Mouse (Mus musculus) liver, embryonic 14.5 days (tissue): Measurements from ENCODE around the gene Prkab2.

Experiments used
- CTCF ChIP-seq: IDR thresholded peaks from 2 replicates; pipeline ENCODE4 v1.5.1; 2016; ENCODE audit warnings: antibody characterized with exemption, low read depth, control low read depth
- EP300 ChIP-seq: IDR thresholded peaks from 2 replicates; pipeline ENCODE4 v1.6.1; 2016; ENCODE audit warnings: antibody characterized with exemption, low read depth

- TF ChIP-seq CTCF (no peak), EP300 (no peak)
These were observed 33.4 kb upstream of the Prkab2 start for GRCm38 (mm10) chr3:97624611-97625010.
